Mouse (Mus musculus) heart, postnatal 0 days (tissue): ENCODE measurements at regions not wholly inside any gene's neighbourhood (a gene's known extent, or its start where the extent isn't known, plus 50 kb on each side); places are given as distances from the start of the nearest gene placed in this dataset.
"Not testable (repeated sequence)": the region's sequence is repeated elsewhere in the genome, so short reads cannot be mapped to it uniquely, and the experiment has no call there.

Experiments
- ATAC-seq: fragments of 200-750 bp; cut with Nextera tagmentation; 2 replicates; pipeline ENCODE4 v1.8.0; 2017; ENCODE audit warnings: low read depth, moderate number of reproducible peaks, moderate library complexity; ENCODE audit not compliant: insufficient read depth
- DNase-seq: peaks from one replicate; pipeline ENCODE4 v3.0.0-alpha.2; 2016; ENCODE audit warnings: low spot score
- H3K27ac ChIP-seq: fragments of 300-500 bp; sonication (generic); 2 replicates; pipeline ENCODE4 v1.5.1; 2014; ENCODE audit warnings: low read depth, mild to moderate bottlenecking
- H3K27me3 ChIP-seq: fragments of 300-500 bp; sonication (generic); 2 replicates; pipeline ENCODE4 v1.6.1; 2014; ENCODE audit warnings: low read length, mixed read lengths; ENCODE audit not compliant: control insufficient read depth, insufficient read depth
- H3K36me3 ChIP-seq: fragments of 300-500 bp; sonication (generic); replicated peaks from 2 replicates; pipeline ENCODE4 v1.6.1; 2014; ENCODE audit warnings: low read length, mixed read lengths; ENCODE audit not compliant: control insufficient read depth, insufficient read depth
- H3K4me1 ChIP-seq: fragments of 300-500 bp; sonication (generic); 2 replicates; pipeline ENCODE4 v1.6.1; 2014; ENCODE audit warnings: antibody characterized with exemption; ENCODE audit not compliant: control insufficient read depth, insufficient read depth
- H3K4me2 ChIP-seq: fragments of 300-500 bp; sonication (generic); 2 replicates; pipeline ENCODE4 v1.6.1; 2014; ENCODE audit warnings: low read depth, mild to moderate bottlenecking, low read length, moderate library complexity
- H3K4me3 ChIP-seq: fragments of 300-500 bp; sonication (generic); 2 replicates; pipeline ENCODE4 v1.5.1; 2014; ENCODE audit warnings: low read depth, low read length
- H3K9ac ChIP-seq: fragments of 300-500 bp; sonication (generic); replicated peaks from 2 replicates; pipeline ENCODE4 v1.6.1; 2014; ENCODE audit warnings: low read depth, low read length, mixed read lengths
- H3K9me3 ChIP-seq: fragments of 300-500 bp; sonication (generic); replicated peaks from 2 replicates; pipeline ENCODE4 v1.6.1; 2016; ENCODE audit warnings: low read length; ENCODE audit not compliant: control insufficient read depth
- CTCF ChIP-seq: IDR thresholded peaks from 2 replicates; pipeline ENCODE4 v1.5.1; 2016; ENCODE audit warnings: antibody characterized with exemption, control low read depth, low read depth
- EP300 ChIP-seq: IDR thresholded peaks from 2 replicates; pipeline ENCODE4 v1.6.1; 2016; ENCODE audit warnings: antibody characterized with exemption, low read depth
- WGBS: fragments of 180-500 bp; shearing (Covaris S2); extraction: QIAGEN DNeasy Blood & Tissue Kit; methylation state at CpG from one replicate; pipeline ENCODE4 v1.1.7; 2014; 5-methylcytosine and 5-hydroxymethylcytosine counted together

DNA sequence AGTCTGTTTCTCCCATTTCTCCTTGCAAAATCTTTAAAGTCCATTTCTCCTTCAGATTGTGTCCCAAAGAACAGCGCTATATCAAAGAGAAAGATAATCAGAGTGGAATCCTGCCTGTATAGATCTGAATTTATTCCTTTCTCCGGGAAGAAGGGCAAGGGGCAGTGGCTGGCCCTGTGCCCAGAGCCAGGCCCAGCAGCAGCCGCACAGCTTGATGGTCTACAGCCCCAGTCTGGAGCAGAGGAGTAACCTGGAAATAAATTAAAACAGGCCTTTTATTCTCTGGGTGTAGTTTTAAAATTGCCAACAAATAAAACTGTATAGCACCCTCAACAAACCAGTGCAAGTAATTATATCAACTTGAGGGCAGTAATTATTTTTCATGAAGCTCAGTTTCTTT is 204.5 kb downstream of the Fam43a start:
- no peak overlapping the region for H3K4me2 ChIP-seq
- no peak for TF ChIP-seq EP300
- no peak for TF ChIP-seq CTCF
- no peaks in the 10 kb centered on the region for H3K36me3 ChIP-seq
- no peaks in the 10 kb centered on the region for H3K9me3 ChIP-seq
- DNase-seq (no peak), ATAC-seq (no peak)
- peaks cover 12% of the 10 kb centered on the region for H3K4me1 ChIP-seq
- no peaks in the 10 kb centered on the region for H3K27me3 ChIP-seq
- no peak overlapping the region for H3K9ac ChIP-seq
- no peak overlapping the region for H3K27ac ChIP-seq
- no peak overlapping the region for H3K4me3 ChIP-seq
- 27% methylated on average over 3 of the region's 3 CpGs for WGBS

DNA sequence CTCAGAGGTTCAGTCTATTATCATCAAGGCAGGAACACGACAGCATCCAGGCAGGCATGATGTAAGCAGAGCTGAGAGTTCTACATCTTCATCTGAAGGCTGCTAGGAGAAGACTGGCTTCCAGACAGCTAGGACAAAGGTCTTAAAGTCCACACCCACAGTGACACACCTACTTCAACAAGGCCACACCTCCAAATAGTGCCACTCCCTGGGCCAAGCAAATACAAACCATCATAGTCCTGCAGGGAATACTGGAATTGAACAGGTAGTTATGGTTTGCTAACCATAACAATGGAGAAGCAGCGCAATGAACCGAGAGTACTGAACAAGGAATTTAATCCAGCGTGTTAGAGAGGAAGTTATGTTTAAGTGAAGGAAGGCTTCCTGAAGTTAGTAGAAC is 206.7 kb downstream of the Fam43a start:
- H3K4me2 ChIP-seq, H3K36me3 ChIP-seq, H3K4me1 ChIP-seq, ATAC-seq, H3K4me3 ChIP-seq, H3K27me3 ChIP-seq, DNase-seq, H3K9me3 ChIP-seq, H3K27ac ChIP-seq, H3K9ac ChIP-seq: not testable (repeated sequence)
- WGBS: 84% methylated on average over 4 of the region's 4 CpGs

DNA sequence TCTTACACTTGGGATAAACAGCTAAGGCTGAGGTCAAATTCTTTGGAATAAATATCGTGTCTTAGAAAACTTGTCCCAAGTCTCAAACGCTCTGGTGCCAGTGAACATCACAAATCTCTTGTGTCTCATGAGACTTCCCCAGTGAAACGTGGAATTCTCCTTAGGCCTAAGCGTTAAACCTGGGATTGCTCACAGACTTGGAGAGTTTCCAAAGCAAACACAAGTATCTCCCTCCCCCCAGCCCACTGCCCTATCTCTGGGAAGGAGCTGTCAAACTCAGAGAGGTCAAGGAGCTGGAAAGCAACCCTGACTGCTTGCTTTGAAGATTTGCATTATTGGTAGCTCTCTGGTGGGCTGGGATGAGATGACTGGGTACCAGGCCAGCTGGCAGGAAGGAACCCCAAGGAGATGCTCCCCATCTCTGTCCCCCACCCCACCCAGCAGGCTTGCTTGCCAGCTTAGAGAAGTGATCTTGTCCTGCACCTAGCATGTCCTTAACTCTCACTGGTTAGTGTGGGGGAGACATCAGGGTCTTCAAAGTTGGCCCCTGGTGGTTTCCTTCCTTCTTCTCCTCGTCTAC is 219.1 kb downstream of the Fam43a start:
- no peak for DNase-seq
- Histone ChIP-seq H3K9ac (no peak overlapping the region), H3K4me3 (no peak overlapping the region)

DNA sequence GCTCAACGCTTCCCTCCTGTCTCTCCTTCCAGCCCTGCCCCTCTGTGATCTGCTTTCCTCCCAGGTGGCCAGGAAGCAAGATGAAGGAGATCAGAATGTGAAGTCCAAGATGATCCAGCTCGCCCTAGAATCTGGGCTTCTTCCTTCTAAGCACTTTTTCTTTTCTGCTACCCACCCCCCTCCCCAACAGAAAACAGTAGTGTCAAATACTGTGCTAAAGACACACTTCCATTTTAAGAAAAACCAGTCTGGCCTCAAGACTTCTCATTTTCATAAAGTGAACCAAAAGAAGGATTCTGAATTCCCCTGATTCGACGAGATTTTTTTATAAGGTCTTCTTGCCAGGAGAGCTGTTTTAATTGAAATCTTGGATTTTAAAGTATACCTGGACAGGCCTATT is 219.8 kb downstream of the Fam43a start:
- Histone ChIP-seq H3K9ac (no peak overlapping the region), H3K4me1 (peaks cover 19% of the 10 kb centered on the region), H3K27ac (no peak overlapping the region; the same call in 1 of the 2 replicates), H3K4me2 (no peak overlapping the region), H3K4me3 (no peak overlapping the region), H3K36me3 (no peaks in the 10 kb centered on the region), H3K27me3 (no peaks in the 10 kb centered on the region), H3K9me3 (no peaks in the 10 kb centered on the region)
- DNase-seq (no peak), ATAC-seq (no peak)
- TF ChIP-seq CTCF (no peak), EP300 (no peak)
- WGBS: 79% methylated on average over 4 of the region's 4 CpGs

More for the DNA sequence above, 219.1 kb downstream of the Fam43a start:
- no peaks in the 10 kb centered on the region for H3K9me3 ChIP-seq
- no peak overlapping the region for H3K4me2 ChIP-seq
- peaks cover 19% of the 10 kb centered on the region for H3K4me1 ChIP-seq
- no peaks in the 10 kb centered on the region for H3K36me3 ChIP-seq
- TF ChIP-seq CTCF (no peak), EP300 (no peak)
- 38% methylated on average over 5 of the region's 5 CpGs for WGBS
- H3K27me3 ChIP-seq: no peaks in the 10 kb centered on the region
- ATAC-seq: no peak
- peak overlapping the region; percentile 26; the same call in 1 of the 2 replicates for H3K27ac ChIP-seq

DNA sequence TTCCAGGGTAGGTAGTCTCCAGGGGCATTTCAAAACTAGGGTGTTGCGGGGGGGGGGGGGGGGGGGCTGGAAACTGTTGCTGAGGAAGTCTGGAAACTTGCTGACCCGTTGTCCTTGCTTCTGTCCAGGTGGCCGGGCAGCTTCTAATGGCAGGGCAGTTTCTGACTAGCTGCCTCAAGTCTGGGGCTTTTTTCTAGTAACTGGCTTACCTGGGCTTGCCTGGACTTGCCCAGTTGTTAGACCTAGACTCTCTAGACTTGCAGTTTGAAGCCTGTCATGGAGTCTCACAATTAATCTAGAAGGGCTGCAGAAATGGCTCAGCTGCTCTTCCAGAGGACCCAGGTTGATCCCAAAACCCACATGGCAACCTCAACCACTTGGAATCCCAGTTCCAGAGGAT is 220.7 kb downstream of the Fam43a start:
- Histone ChIP-seq H3K4me3 (no peak overlapping the region), H3K36me3 (no peaks in the 10 kb centered on the region), H3K9me3 (no peaks in the 10 kb centered on the region), H3K9ac (no peak overlapping the region), H3K4me1 (peaks cover 19% of the 10 kb centered on the region), H3K4me2 (no peak overlapping the region), H3K27me3 (no peaks in the 10 kb centered on the region), H3K27ac (peak overlapping the region; percentile 77; the same call in 1 of the 2 replicates)
- WGBS: 76% methylated on average over 2 of the region's 3 CpGs
- TF ChIP-seq CTCF (no peak), EP300 (no peak)
- ATAC-seq: no peak
- no peak for DNase-seq

- Histone ChIP-seq H3K27ac (peak overlapping the region; percentile 77), H3K27me3 (no peaks in the 10 kb centered on the region), H3K4me3 (peak overlapping the region; percentile 23), H3K4me1 (peaks cover 19% of the 10 kb centered on the region), H3K4me2 (peak overlapping the region; percentile 52), H3K9ac (no peak overlapping the region), H3K9me3 (no peaks in the 10 kb centered on the region), H3K36me3 (no peaks in the 10 kb centered on the region)
- ATAC-seq (0 out of 2 replicates have a peak, but pooled peaks have one; percentile 10), DNase-seq (no peak)
- WGBS: 73% methylated on average over 4 of the region's 4 CpGs
- TF ChIP-seq EP300 (no peak), CTCF (no peak)
These were observed 221.2 kb downstream of the Fam43a start for GRCm38 (mm10) chr16:30820761-30821160.
